Mouse (Mus musculus) forebrain, embryonic 11.5 days (tissue): ENCODE measurements around the gene Fbxw28. TPM values are rescaled to one million over a fixed set of nuclear protein-coding genes. Genes with fewer than 3 reads are reported as not detected.
"Not testable (repeated sequence)": the region's sequence is repeated elsewhere in the genome, so short reads cannot be mapped to it uniquely, and the experiment has no call there.

Experiments used
- ATAC-seq: fragments of 200-750 bp; cut with Nextera tagmentation; replicated peaks from 2 replicates; pipeline ENCODE4 v1.8.0; 2017; ENCODE audit warnings: moderate TSS enrichment; ENCODE audit not compliant: low FRiP score
- DNase-seq: peaks from one replicate; pipeline ENCODE4 v3.0.0-alpha.2; 2017; ENCODE audit warnings: low spot score
- H3K27ac ChIP-seq: fragments of 300-500 bp; sonication (generic); 2 replicates; pipeline ENCODE4 v1.5.1; 2014; ENCODE audit warnings: low read depth, low read length
- H3K27me3 ChIP-seq: fragments of 300-500 bp; sonication (generic); 2 replicates; pipeline ENCODE4 v1.6.1; 2014; ENCODE audit warnings: mild to moderate bottlenecking, low read length, mixed read lengths; ENCODE audit not compliant: control insufficient read depth, insufficient read depth
- H3K36me3 ChIP-seq: fragments of 300-500 bp; sonication (generic); 2 replicates; pipeline ENCODE4 v1.6.1; 2014; ENCODE audit warnings: mild to moderate bottlenecking, low read length, moderate library complexity, mixed read lengths; ENCODE audit not compliant: control insufficient read depth, insufficient read depth
- H3K4me1 ChIP-seq: fragments of 300-500 bp; sonication (generic); replicated peaks from 2 replicates; pipeline ENCODE4 v1.6.1; 2014; ENCODE audit warnings: low read length, mixed read lengths; ENCODE audit not compliant: control insufficient read depth, insufficient read depth
- H3K4me2 ChIP-seq: fragments of 300-500 bp; sonication (generic); 2 replicates; pipeline ENCODE4 v1.6.1; 2014; ENCODE audit warnings: low read depth, mild to moderate bottlenecking, low read length, moderate library complexity, mixed read lengths; ENCODE audit not compliant: severe bottlenecking
- H3K4me3 ChIP-seq: fragments of 300-500 bp; sonication (generic); 2 replicates; pipeline ENCODE4 v1.5.1; 2014; ENCODE audit warnings: low read depth, low read length
- H3K9ac ChIP-seq: fragments of 300-500 bp; sonication (generic); 2 replicates; pipeline ENCODE4 v1.6.1; 2014; ENCODE audit warnings: low read length
- H3K9me3 ChIP-seq: fragments of 300-500 bp; sonication (generic); 2 replicates; pipeline ENCODE4 v1.6.1; 2016; ENCODE audit warnings: low read length, mixed read lengths; ENCODE audit not compliant: control insufficient read depth
- WGBS: fragments of 180-500 bp; shearing (Covaris S2); extraction: QIAGEN DNeasy Blood & Tissue Kit; methylation state at CpG from one replicate; pipeline ENCODE4 v1.1.7; 2014; 5-methylcytosine and 5-hydroxymethylcytosine counted together
- polyA plus RNA-seq: library from polyadenylated mRNA; unstranded; fragments of >200 nt; fragmentation: Nextera tagmentation; extraction: Ambion mirVana; gene quantifications from 2 replicates; pipeline ENCODE4 v1.2.1, GENCODE M21; 2014

Fbxw28 gene
- not detected in 2 replicates for polyA plus RNA-seq

- H3K4me1 ChIP-seq, H3K4me3 ChIP-seq, ATAC-seq, H3K4me2 ChIP-seq, H3K9me3 ChIP-seq, H3K27me3 ChIP-seq, DNase-seq, H3K36me3 ChIP-seq, H3K9ac ChIP-seq, H3K27ac ChIP-seq: not testable (repeated sequence)
- WGBS: no CpG with 5 or more reads among the region's 1 CpGs
Observed at GRCm38 (mm10) chr9:109339559-109339958, at the start of gene Fbxw28. Gene Fbxw28 (minus strand): TSS chr9:109339659.

GRCm38 (mm10) chr9:109287576-109287975, 51.9 kb downstream of the Fbxw28 start, which contains the start of gene Fbxw14:
Gene Fbxw14 (minus strand): TSS chr9:109287676.
- H3K4me2 ChIP-seq, ATAC-seq, DNase-seq, H3K9ac ChIP-seq, H3K4me1 ChIP-seq, H3K36me3 ChIP-seq, H3K9me3 ChIP-seq, H3K4me3 ChIP-seq, H3K27ac ChIP-seq, H3K27me3 ChIP-seq: not testable (repeated sequence)
- WGBS: no CpG with 5 or more reads among the region's 1 CpGs

Other genes with a start within 250 kb of the Fbxw28 start
- 27.3 and 28.3 TPM in 2 replicates for gene Plxnb1, start 244.3 kb downstream of the Fbxw28 start, polyA plus RNA-seq
- not detected in 2 replicates for gene Fbxw21, start 177.6 kb downstream of the Fbxw28 start, polyA plus RNA-seq
- not detected in 2 replicates for gene Fbxw13, start 143.7 kb downstream of the Fbxw28 start, polyA plus RNA-seq
- gene Fbxw20, start 104.9 kb downstream of the Fbxw28 start, polyA plus RNA-seq: not detected in 2 replicates
- not detected in 2 replicates for gene Fbxw14, start 52.0 kb downstream of the Fbxw28 start, polyA plus RNA-seq
- not detected in 2 replicates for gene Fbxw22, start 64.6 kb upstream of the Fbxw28 start, polyA plus RNA-seq
- not detected in 2 replicates for gene Fbxw16, start 109.5 kb upstream of the Fbxw28 start, polyA plus RNA-seq
- not detected in 2 replicates for gene Fbxw19, start 156.2 kb upstream of the Fbxw28 start, polyA plus RNA-seq
- gene Fbxw15, start 228.6 kb upstream of the Fbxw28 start, polyA plus RNA-seq: not detected in 2 replicates